Mouse (Mus musculus) spleen, adult 2 months (tissue): Measurements from ENCODE around the gene Olfr671.
"Not testable (repeated sequence)": the region's sequence is repeated elsewhere in the genome, so short reads cannot be mapped to it uniquely, and the experiment has no call there.

Experiments used
- CTCF ChIP-seq: fragments of 200-500 bp; IDR thresholded peaks from 2 replicates; pipeline ENCODE4 v1.5.1; 2011; ENCODE audit warnings: mild to moderate bottlenecking, inconsistent platforms; ENCODE audit not compliant: insufficient read depth, insufficient read length, insufficient replicate concordance; ENCODE audit errors: extremely low read depth
- POLR2A ChIP-seq: fragments of 200-500 bp; IDR thresholded peaks from 2 replicates; pipeline ENCODE4 v1.6.1; 2011; ENCODE audit warnings: low read depth, low read length, inconsistent platforms

- not testable (repeated sequence) for TF ChIP-seq CTCF, POLR2A
Measured at GRCm38 (mm10) chr7:104972507-104972906, 6.4 kb downstream of the Olfr671 start.
